Mouse (Mus musculus) cerebellum, postnatal 10 days (tissue): ENCODE results near the gene Atxn1l.
"Not testable (repeated sequence)": the region's sequence is repeated elsewhere in the genome, so short reads cannot be mapped to it uniquely, and the experiment has no call there.

Experiments
- DNase-seq, 2 experiments: peaks; one replicate each; pipeline ENCODE4 v3.0.0; 2021; ENCODE audit warnings: mixed read lengths in 2 of 2

The Atxn1l gene

GRCm38 (mm10) chr8:109737237-109738048 is at the start of gene Atxn1l:
Atxn1l (minus strand) TSS chr8:109737739.
- peak; percentile 94 to 98 for DNase-seq

- DNase-seq: no peak
These were observed 43.0 kb upstream of the Atxn1l start for GRCm38 (mm10) chr8:109780548-109780947.

- no peak for DNase-seq
These were observed 42.1 kb upstream of the Atxn1l start for GRCm38 (mm10) chr8:109779431-109780228.

- no peak for DNase-seq
These were observed 41.5 kb upstream of the Atxn1l start for GRCm38 (mm10) chr8:109778993-109779421.

GRCm38 (mm10) chr8:109778280-109778977 is 40.9 kb upstream of the Atxn1l start, which contains the start of gene Ap1g1:
Ap1g1 (plus strand) TSS chr8:109778554.
- peak; percentile 99 for DNase-seq

GRCm38 (mm10) chr8:109777851-109778250 is 40.3 kb upstream of the Atxn1l start:
- no peak for DNase-seq

- DNase-seq: no peak
These were observed 35.6 kb upstream of the Atxn1l start for GRCm38 (mm10) chr8:109773154-109773553.

GRCm38 (mm10) chr8:109766081-109766480 is 28.5 kb upstream of the Atxn1l start:
- no peak for DNase-seq

GRCm38 (mm10) chr8:109764031-109764430 is 26.5 kb upstream of the Atxn1l start:
- DNase-seq: no peak

GRCm38 (mm10) chr8:109760221-109760620 is 22.7 kb upstream of the Atxn1l start:
- peak in 1 of 2 experiments; percentile 11 for DNase-seq

GRCm38 (mm10) chr8:109759426-109759825 is 21.9 kb upstream of the Atxn1l start:
- DNase-seq: no peak

GRCm38 (mm10) chr8:109756849-109757248 is 19.3 kb upstream of the Atxn1l start:
- DNase-seq: no peak

GRCm38 (mm10) chr8:109755554-109755953 is 18.0 kb upstream of the Atxn1l start:
- DNase-seq: not testable (repeated sequence)

- DNase-seq: no peak
These were observed 17.2 kb upstream of the Atxn1l start for GRCm38 (mm10) chr8:109754696-109755095.

GRCm38 (mm10) chr8:109751731-109752485 is 14.4 kb upstream of the Atxn1l start:
- no peak for DNase-seq

GRCm38 (mm10) chr8:109750699-109751098 is 13.2 kb upstream of the Atxn1l start:
- no peak for DNase-seq

- no peak for DNase-seq
These were observed 12.7 kb upstream of the Atxn1l start for GRCm38 (mm10) chr8:109750274-109750673.

GRCm38 (mm10) chr8:109747468-109748199 is 10.1 kb upstream of the Atxn1l start:
- no peak for DNase-seq

GRCm38 (mm10) chr8:109738049-109738380 is 476 bp upstream of the Atxn1l start:
- DNase-seq: no peak

GRCm38 (mm10) chr8:109736819-109737218 is 720 bp downstream of the Atxn1l start:
- DNase-seq: peak in 1 of 2 experiments; percentile 23

- no peak for DNase-seq
These were observed 3.5 kb downstream of the Atxn1l start for GRCm38 (mm10) chr8:109734018-109734417.

GRCm38 (mm10) chr8:109731012-109731411 is 6.5 kb downstream of the Atxn1l start:
- DNase-seq: no peak
